Mouse (Mus musculus): ENCODE measurements around the gene Misp. TPM values are rescaled to one million over a fixed set of nuclear protein-coding genes. Genes with fewer than 3 reads are reported as not detected.

Misp gene
- total and polyA plus RNA-seq, 3 experiments, result not detected

- DNase-seq (ENCODE audit: extremely low read depth), result no peak
- in situ Hi-C loops (cut with MboI; ENCODE audit: low pct_ligation_motif_present, low pct_unique_long_range_greater_than_20kb, low sequenced_read_pairs), result no loop called here
These were observed 24.9 kb upstream of the Misp start for GRCm38 (mm10) chr10:79795905-79796304.

GRCm38 (mm10) chr10:79797326-79797725, 23.5 kb upstream of the Misp start:
- H3K4me1 ChIP-seq (ENCODE audit: control insufficient read depth in 1 of 2, insufficient read depth in 2 of 2), result peaks cover 8 to 33% of the 10 kb centered on the region in 2 experiments
- in situ Hi-C loops (cut with MboI; ENCODE audit: low pct_ligation_motif_present, low pct_unique_long_range_greater_than_20kb, low sequenced_read_pairs) (no loop called here), dilution Hi-C loops (cut with MboI; ENCODE audit: extremely low pct_ligation_motif_present, extremely low pct_unique_long_range_greater_than_20kb, low sequenced_read_pairs) (no loop called here)
- no peak overlapping the region for H3K27ac ChIP-seq (ENCODE audit: insufficient read depth, low read depth)
- no peak overlapping the region for H3K4me3 ChIP-seq (replicated peaks in 1 of 3; ENCODE audit: low read depth in 2 of 3, low read length in 2 of 3, poor library complexity in 1 of 3)
- peaks cover 5% of the 10 kb centered on the region for H3K9me3 ChIP-seq (replicated peaks; ENCODE audit: low read length)
- H3K79me2 ChIP-seq (replicated peaks; ENCODE audit: control insufficient read depth, extremely low read depth, insufficient read depth, poor library complexity, severe bottlenecking), result no peaks in the 10 kb centered on the region
- H3K9ac ChIP-seq (ENCODE audit: insufficient read depth, low read depth), result no peak overlapping the region
- peaks cover 24% of the 10 kb centered on the region for H3K27me3 ChIP-seq (replicated peaks)
- H3K4me2 ChIP-seq (ENCODE audit: insufficient read depth, low read depth, poor library complexity, severe bottlenecking), result no peak overlapping the region
- TF ChIP-seq ZMIZ1 (IDR thresholded peaks at IDR 0.05; ENCODE audit: low read depth, low read length) (no peak), NELFE (IDR thresholded peaks at IDR 0.05; ENCODE audit: low read depth, low read length) (no peak), CHD1 (IDR thresholded peaks at IDR 0.05; ENCODE audit: low read depth, low read length) (no peak), NRF1 (IDR thresholded peaks at IDR 0.05; ENCODE audit: low read depth, low read length) (no peak), RAD21 (IDR thresholded peaks at IDR 0.05; ENCODE audit: low read depth, low read length) (no peak), MAX (IDR thresholded peaks at IDR 0.05; ENCODE audit: low read length) (no peak), HCFC1 (IDR thresholded peaks at IDR 0.05; ENCODE audit: low read depth, low read length) (no peak), ZKSCAN1 (IDR thresholded peaks at IDR 0.05; ENCODE audit: borderline replicate concordance, low read depth, low read length) (no peak), CHD2 (IDR thresholded peaks at IDR 0.05; ENCODE audit: low read length) (no peak), E2F4 (IDR thresholded peaks at IDR 0.05; ENCODE audit: insufficient replicate concordance, low read depth, low read length) (no peak)
- H3K36me3 ChIP-seq (replicated peaks in 1 of 2; ENCODE audit: control insufficient read depth in 1 of 2, insufficient read depth in 1 of 2, low read length in 1 of 2), result no peaks in the 10 kb centered on the region
- DNase-seq (ENCODE audit: extremely low read depth), result no peak

More at GRCm38 (mm10) chr10:79795905-79796304, 24.9 kb upstream of the Misp start:
- H3K4me1 ChIP-seq (ENCODE audit: control insufficient read depth in 1 of 2, insufficient read depth in 2 of 2), result peaks cover 8 to 33% of the 10 kb centered on the region in 2 experiments
- H3K4me3 ChIP-seq (replicated peaks in 1 of 3; ENCODE audit: low read depth in 2 of 3, low read length in 2 of 3, poor library complexity in 1 of 3), result no peak overlapping the region
- dilution Hi-C loops (cut with MboI; ENCODE audit: extremely low pct_ligation_motif_present, extremely low pct_unique_long_range_greater_than_20kb, low sequenced_read_pairs), result no loop called here
- no peak overlapping the region for H3K27ac ChIP-seq (ENCODE audit: insufficient read depth, low read depth)
- no peaks in the 10 kb centered on the region for H3K79me2 ChIP-seq (replicated peaks; ENCODE audit: control insufficient read depth, extremely low read depth, insufficient read depth, poor library complexity, severe bottlenecking)
- TF ChIP-seq CHD2 (IDR thresholded peaks at IDR 0.05; ENCODE audit: low read length) (no peak), ETS1 (conservative IDR thresholded peaks at IDR 0.05; ENCODE audit: low read depth, low read length) (no peak), CTCF (conservative IDR thresholded peaks at IDR 0.05 in 1 of 2, IDR thresholded peaks at IDR 0.05 in 1 of 2; ENCODE audit: low read depth in 2 of 2, low read length in 2 of 2) (0 out of 4 replicates have a peak, but pooled peaks of 1 of the 2 experiments have one; percentile 2), E2F4 (IDR thresholded peaks at IDR 0.05; ENCODE audit: insufficient replicate concordance, low read depth, low read length) (no peak), BHLHE40 (IDR thresholded peaks at IDR 0.05; ENCODE audit: low read depth, low read length) (no peak)
- peaks cover 28% of the 10 kb centered on the region for H3K27me3 ChIP-seq (replicated peaks)
- H3K36me3 ChIP-seq (replicated peaks in 1 of 2; ENCODE audit: control insufficient read depth in 1 of 2, insufficient read depth in 1 of 2, low read length in 1 of 2), result no peaks in the 10 kb centered on the region
- peaks cover 5% of the 10 kb centered on the region for H3K9me3 ChIP-seq (replicated peaks; ENCODE audit: low read length)
- no peak overlapping the region for H3K4me2 ChIP-seq (ENCODE audit: insufficient read depth, low read depth, poor library complexity, severe bottlenecking)
- no peak overlapping the region for H3K9ac ChIP-seq (ENCODE audit: insufficient read depth, low read depth)

All from CH12.LX (cell line).